Mouse (Mus musculus) limb, embryonic 13.5 days (tissue): ENCODE results near the gene Ank3. TPM values are rescaled to one million over a fixed set of nuclear protein-coding genes. Genes with fewer than 3 reads are reported as not detected.
A peak's percentile ranks its signal among the peaks of the same experiment; 100 is the strongest.

ENCODE experiments used
- ATAC-seq: fragments of 200-750 bp; cut with Nextera tagmentation; 2 replicates; pipeline ENCODE4 v1.8.0; 2017; ENCODE audit warnings: low read depth, moderate number of reproducible peaks, moderate TSS enrichment; ENCODE audit not compliant: low FRiP score
- H3K27ac ChIP-seq: fragments of 300-500 bp; sonication (generic); 2 replicates; pipeline ENCODE4 v1.5.1; 2015; ENCODE audit warnings: inconsistent platforms, mild to moderate bottlenecking, moderate library complexity
- H3K27me3 ChIP-seq: fragments of 300-500 bp; sonication (generic); 2 replicates; pipeline ENCODE4 v1.6.1; 2015; ENCODE audit warnings: mild to moderate bottlenecking, inconsistent platforms
- H3K36me3 ChIP-seq: fragments of 300-500 bp; sonication (generic); 2 replicates; pipeline ENCODE4 v1.6.1; 2015; ENCODE audit warnings: inconsistent platforms, mild to moderate bottlenecking, moderate library complexity
- H3K4me1 ChIP-seq: fragments of 300-500 bp; sonication (generic); 2 replicates; pipeline ENCODE4 v1.6.1; 2015; ENCODE audit warnings: inconsistent platforms
- H3K4me2 ChIP-seq: fragments of 300-500 bp; sonication (generic); replicated peaks from 2 replicates; pipeline ENCODE4 v1.6.1; 2015; ENCODE audit warnings: inconsistent platforms, mild to moderate bottlenecking, moderate library complexity
- H3K4me3 ChIP-seq: fragments of 300-500 bp; sonication (generic); 2 replicates; pipeline ENCODE4 v1.5.1; 2015; ENCODE audit warnings: moderate library complexity, mild to moderate bottlenecking, inconsistent platforms
- H3K9ac ChIP-seq: fragments of 300-500 bp; sonication (generic); 2 replicates; pipeline ENCODE4 v1.6.1; 2015; ENCODE audit warnings: mild to moderate bottlenecking, inconsistent platforms
- H3K9me3 ChIP-seq: fragments of 300-500 bp; sonication (generic); 2 replicates; pipeline ENCODE4 v1.6.1; 2016; ENCODE audit warnings: inconsistent platforms
- WGBS: fragments of 180-500 bp; shearing (Covaris S2); methylation state at CpG from one replicate; pipeline ENCODE4 v1.1.7; 2015; 5-methylcytosine and 5-hydroxymethylcytosine counted together
- polyA plus RNA-seq: library from polyadenylated mRNA; unstranded; fragments of >200 nt; fragmentation: Nextera tagmentation; extraction: Ambion mirVana; gene quantifications from 2 replicates; pipeline ENCODE4 v1.2.1, GENCODE M21; 2015

Gene Ank3
- polyA plus RNA-seq, 1 experiment from 2014 or later, result 28.0 TPM

- no peak for ATAC-seq
- Histone ChIP-seq H3K9ac (no peak overlapping the region), H3K4me1 (peaks cover 16% of the 10 kb centered on the region), H3K27ac (no peak overlapping the region), H3K36me3 (no peaks in the 10 kb centered on the region), H3K4me3 (no peak overlapping the region), H3K9me3 (no peaks in the 10 kb centered on the region), H3K27me3 (no peaks in the 10 kb centered on the region), H3K4me2 (no peak overlapping the region)
- 70% methylated on average over 6 of the region's 6 CpGs for WGBS
Measured at GRCm38 (mm10) chr10:69530326-69530725, 131.8 kb downstream of the Ank3 start.

GRCm38 (mm10) chr10:69531569-69531968 lies 133.0 kb downstream of the Ank3 start:
- Histone ChIP-seq H3K27me3 (no peaks in the 10 kb centered on the region), H3K9me3 (no peaks in the 10 kb centered on the region), H3K36me3 (no peaks in the 10 kb centered on the region), H3K9ac (no peak overlapping the region), H3K4me3 (no peak overlapping the region), H3K4me2 (no peak overlapping the region), H3K27ac (no peak overlapping the region), H3K4me1 (peaks cover 26% of the 10 kb centered on the region)
- no peak for ATAC-seq
- 80% methylated on average over 5 of the region's 5 CpGs for WGBS

- no peak for ATAC-seq
- H3K27ac ChIP-seq, result no peak overlapping the region
- 0 out of 2 replicates have a peak overlapping the region, but pooled peaks have one; percentile 16 for H3K4me2 ChIP-seq
- H3K36me3 ChIP-seq, result no peaks in the 10 kb centered on the region
- no peaks in the 10 kb centered on the region for H3K9me3 ChIP-seq
- 42% methylated on average over 10 of the region's 10 CpGs for WGBS
- H3K4me3 ChIP-seq, result no peak overlapping the region
- H3K4me1 ChIP-seq, result peaks cover 26% of the 10 kb centered on the region
- H3K9ac ChIP-seq, result no peak overlapping the region
- H3K27me3 ChIP-seq, result no peaks in the 10 kb centered on the region
Measured at GRCm38 (mm10) chr10:69532169-69532730, 133.7 kb downstream of the Ank3 start.

GRCm38 (mm10) chr10:69533505-69534388 lies 135.2 kb downstream of the Ank3 start:
- Histone ChIP-seq H3K9ac (peak overlapping the region; percentile 72), H3K27ac (peak overlapping the region; percentile 61), H3K4me3 (peak overlapping the region; percentile 50), H3K27me3 (no peaks in the 10 kb centered on the region), H3K36me3 (no peaks in the 10 kb centered on the region), H3K4me1 (peaks cover 26% of the 10 kb centered on the region), H3K9me3 (no peaks in the 10 kb centered on the region), H3K4me2 (peak overlapping the region; percentile 72)
- 2% methylated on average over 22 of the region's 22 CpGs for WGBS
- peak; percentile 83 for ATAC-seq

- Histone ChIP-seq H3K36me3 (no peaks in the 10 kb centered on the region), H3K4me1 (peaks cover 26% of the 10 kb centered on the region), H3K27ac (no peak overlapping the region), H3K9ac (peak overlapping the region; percentile 72; the same call in 1 of the 2 replicates), H3K4me2 (peak overlapping the region; percentile 72), H3K9me3 (no peaks in the 10 kb centered on the region), H3K4me3 (peak overlapping the region; percentile 50), H3K27me3 (no peaks in the 10 kb centered on the region)
- ATAC-seq, result no peak
- 36% methylated on average over 9 of the region's 9 CpGs for WGBS
Measured at GRCm38 (mm10) chr10:69534716-69535115, 136.1 kb downstream of the Ank3 start.

- H3K4me1 ChIP-seq, result peaks cover 26% of the 10 kb centered on the region
- peak overlapping the region; percentile 50 for H3K4me3 ChIP-seq
- ATAC-seq, result peak; percentile 21; the same call in 1 of the 2 replicates
- H3K9ac ChIP-seq, result peak overlapping the region; percentile 72
- no peaks in the 10 kb centered on the region for H3K27me3 ChIP-seq
- H3K4me2 ChIP-seq, result peak overlapping the region; percentile 72
- 30% methylated on average over 15 of the region's 15 CpGs for WGBS
- H3K27ac ChIP-seq, result no peak overlapping the region
- H3K36me3 ChIP-seq, result no peaks in the 10 kb centered on the region
- no peaks in the 10 kb centered on the region for H3K9me3 ChIP-seq
Measured at GRCm38 (mm10) chr10:69535123-69535930, 136.8 kb downstream of the Ank3 start.

- peak overlapping the region; percentile 72 for H3K4me2 ChIP-seq
Measured at GRCm38 (mm10) chr10:69535931-69536200, 137.3 kb downstream of the Ank3 start.

GRCm38 (mm10) chr10:69536372-69537075 lies 138.0 kb downstream of the Ank3 start:
- peak overlapping the region; percentile 72 for H3K4me2 ChIP-seq
- no peak overlapping the region; the same call in 1 of the 2 replicates for H3K4me3 ChIP-seq
- H3K27me3 ChIP-seq, result no peaks in the 10 kb centered on the region
- no peaks in the 10 kb centered on the region for H3K9me3 ChIP-seq
- H3K27ac ChIP-seq, result no peak overlapping the region
- H3K4me1 ChIP-seq, result peaks cover 26% of the 10 kb centered on the region
- no peak for ATAC-seq
- no peak overlapping the region for H3K9ac ChIP-seq
- H3K36me3 ChIP-seq, result no peaks in the 10 kb centered on the region
- WGBS, result 71% methylated on average over 9 of the region's 9 CpGs

More at GRCm38 (mm10) chr10:69535931-69536200, 137.3 kb downstream of the Ank3 start:
- Histone ChIP-seq H3K27me3 (no peaks in the 10 kb centered on the region), H3K36me3 (no peaks in the 10 kb centered on the region), H3K4me1 (peaks cover 26% of the 10 kb centered on the region), H3K9ac (no peak overlapping the region; the same call in 1 of the 2 replicates), H3K9me3 (no peaks in the 10 kb centered on the region), H3K4me3 (peak overlapping the region; percentile 50), H3K27ac (no peak overlapping the region)
- ATAC-seq, result no peak
- 61% methylated on average over 4 of the region's 4 CpGs for WGBS

GRCm38 (mm10) chr10:69538236-69538635 lies 139.7 kb downstream of the Ank3 start:
- Histone ChIP-seq H3K36me3 (no peaks in the 10 kb centered on the region), H3K27ac (no peak overlapping the region), H3K9ac (no peak overlapping the region), H3K4me1 (peaks cover 15% of the 10 kb centered on the region), H3K9me3 (no peaks in the 10 kb centered on the region), H3K27me3 (no peaks in the 10 kb centered on the region), H3K4me3 (no peak overlapping the region), H3K4me2 (no peak overlapping the region)
- 88% methylated on average over 2 of the region's 2 CpGs for WGBS
- ATAC-seq, result no peak

- Histone ChIP-seq H3K27ac (no peak overlapping the region), H3K9ac (no peak overlapping the region), H3K36me3 (no peaks in the 10 kb centered on the region), H3K9me3 (no peaks in the 10 kb centered on the region), H3K27me3 (no peaks in the 10 kb centered on the region), H3K4me3 (no peak overlapping the region), H3K4me2 (no peak overlapping the region), H3K4me1 (no peaks in the 10 kb centered on the region)
- no peak for ATAC-seq
- WGBS, result 89% methylated on average over 3 of the region's 3 CpGs
Measured at GRCm38 (mm10) chr10:69542439-69542838, 143.9 kb downstream of the Ank3 start.

- no peak for ATAC-seq
- Histone ChIP-seq H3K9ac (no peak overlapping the region), H3K27ac (no peak overlapping the region), H3K27me3 (no peaks in the 10 kb centered on the region), H3K36me3 (no peaks in the 10 kb centered on the region), H3K4me3 (no peak overlapping the region), H3K9me3 (no peaks in the 10 kb centered on the region), H3K4me2 (no peak overlapping the region), H3K4me1 (no peaks in the 10 kb centered on the region)
- WGBS, result 92% methylated on average over 10 of the region's 10 CpGs
Measured at GRCm38 (mm10) chr10:69543876-69544620, 145.5 kb downstream of the Ank3 start.
